Mouse (Mus musculus) left cerebral cortex, postnatal 36 days (tissue): ENCODE data around the gene Lgals1. TPM values are rescaled to one million over a fixed set of nuclear protein-coding genes. Genes with fewer than 3 reads are reported as not detected.
A peak's percentile ranks its signal among the peaks of the same experiment; 100 is the strongest.
"Not testable (repeated sequence)": the region's sequence is repeated elsewhere in the genome, so short reads cannot be mapped to it uniquely, and the experiment has no call there.

Experiments
- DNase-seq, 2 experiments: peaks; one replicate each; pipeline ENCODE4 v3.0.0; 2021 to 2022; ENCODE audit warnings: low spot score in 2 of 2, mixed read lengths in 1 of 2
- intact Hi-C: fragments of 180-260 bp; cut with DNase I; formaldehyde crosslinking; loops from one replicate; pipeline ENCODE4 v1.15.1; 2025
- total RNA-seq, 2 experiments: library from RNA; stranded (reverse); gene quantifications; 2 replicates each; pipeline ENCODE4 v1.2.3; 2021

The Lgals1 gene
- total RNA-seq, result 10 to 100 TPM; 19.3 to 25.0 TPM

DNA sequence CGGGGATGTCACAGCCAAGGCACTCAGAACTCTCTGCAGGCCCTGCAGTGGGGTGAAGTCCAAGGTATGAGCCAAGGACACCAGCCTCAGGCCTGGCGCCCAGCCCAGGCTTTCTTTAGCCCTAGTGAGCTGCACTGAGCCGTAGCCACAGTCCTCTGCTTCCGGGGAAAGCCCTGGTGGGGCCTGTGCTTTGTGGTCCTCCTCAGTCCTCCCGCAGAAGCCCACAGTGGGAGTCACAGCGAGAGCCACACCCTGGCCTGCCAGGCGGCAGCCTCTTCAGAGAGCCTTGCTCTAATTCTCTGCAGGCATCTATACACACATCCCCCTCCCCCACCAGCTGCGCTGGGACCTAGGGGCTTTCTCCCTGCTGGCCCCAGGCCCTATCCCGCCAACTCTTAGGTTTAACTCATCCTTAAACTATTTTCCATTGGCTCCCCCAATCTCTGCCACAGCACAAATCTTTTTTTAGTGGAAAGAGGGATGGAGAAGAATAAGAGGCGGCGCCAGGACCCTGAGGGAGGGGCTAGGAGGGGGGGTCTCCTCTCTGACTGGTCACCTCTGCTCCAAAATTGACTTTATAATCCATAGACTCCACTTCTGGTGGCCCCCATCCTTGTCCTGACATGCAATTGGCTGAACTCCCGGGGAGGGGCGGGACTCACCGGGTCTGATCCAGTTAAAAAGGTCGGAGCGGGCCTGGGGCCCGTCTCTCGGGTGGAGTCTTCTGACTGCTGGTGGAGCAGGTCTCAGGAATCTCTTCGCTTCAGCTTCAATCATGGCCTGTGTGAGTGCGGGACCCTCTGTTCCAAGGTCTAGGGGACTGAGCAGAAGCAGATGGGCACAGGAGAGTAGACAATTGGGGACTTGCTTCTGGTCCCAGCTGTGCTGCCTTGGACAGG lies at the start of gene Lgals1:
Lgals1 (plus strand) TSS at position 705 of the 899 bp plus-strand sequence.
- peak; percentile 23 to 47 for DNase-seq
- intact Hi-C loops, result no loop called here

DNA sequence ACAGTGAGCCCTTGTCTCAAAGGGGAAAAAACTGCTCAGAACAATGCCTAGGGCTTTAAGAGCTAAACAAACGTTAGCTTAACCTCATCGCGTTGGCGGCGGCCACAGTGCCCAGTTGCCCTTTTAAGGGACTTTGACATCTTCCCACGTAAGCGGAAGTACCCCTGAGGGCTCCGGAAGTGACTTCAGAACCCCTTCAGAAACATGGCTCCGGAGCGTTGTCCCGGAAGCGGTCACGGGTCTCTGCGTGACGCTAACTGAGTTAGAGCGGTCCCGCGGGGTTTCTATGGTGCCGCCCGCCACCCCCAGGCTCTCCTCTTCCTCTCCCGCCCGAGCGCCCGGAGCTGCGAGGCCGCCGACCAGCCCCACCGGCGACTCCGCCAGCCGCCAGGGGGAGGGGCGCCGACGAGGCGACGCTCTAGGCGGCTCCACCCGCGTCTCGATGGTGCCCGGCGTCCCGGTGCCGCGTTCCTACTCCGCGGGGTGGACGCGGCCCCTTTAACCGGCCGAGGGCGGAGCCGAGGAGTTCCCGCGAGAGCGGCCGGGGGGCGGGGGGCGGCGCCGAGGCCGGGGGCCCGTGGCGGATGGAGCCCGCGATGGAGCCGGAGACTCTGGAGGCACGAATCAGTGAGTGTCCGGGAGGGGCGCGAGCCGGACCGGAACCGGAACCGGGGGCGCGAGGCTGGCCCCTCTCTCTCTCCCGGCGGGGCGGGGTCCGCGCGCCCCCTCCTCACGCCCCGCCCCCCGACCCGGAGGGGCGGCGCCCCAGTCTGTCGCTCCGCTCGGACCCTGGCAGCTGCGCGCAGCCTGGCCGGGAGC lies 49.3 kb upstream of the Lgals1 start, which contains the start of gene Gga1:
Gga1 (plus strand) TSS at position 200 of the 819 bp plus-strand sequence.
- DNase-seq, result peak; percentile 95 to 97
- intact Hi-C loops, result no loop called here

DNA sequence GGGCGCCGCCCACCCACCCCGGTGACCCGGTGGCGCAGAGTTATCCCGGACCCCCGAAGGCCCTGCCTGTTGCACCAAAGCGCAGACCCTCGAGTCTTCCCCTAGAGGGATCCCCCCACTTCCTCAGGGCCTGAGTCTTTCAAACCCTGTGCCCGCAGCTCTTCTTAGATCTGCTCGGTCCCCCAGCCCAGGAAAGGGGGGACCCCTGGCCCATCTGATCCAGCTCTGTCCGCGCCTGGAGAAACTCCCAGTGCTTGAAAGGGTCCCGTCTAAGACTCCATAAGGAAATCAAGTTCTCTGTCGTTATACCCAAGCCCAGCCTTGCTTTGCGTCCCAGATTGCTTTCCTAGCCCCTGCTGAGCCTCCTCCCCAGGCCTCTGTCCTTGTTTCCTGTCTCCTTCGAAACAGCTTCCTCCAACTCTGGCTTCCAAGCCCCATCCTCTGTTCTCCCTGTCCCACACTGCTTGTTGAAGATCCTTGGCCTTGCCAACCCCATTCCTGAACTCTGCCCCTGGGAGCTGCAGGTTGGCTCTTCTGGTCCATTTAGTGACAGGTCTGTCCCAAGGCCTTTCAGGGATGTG lies 48.6 kb upstream of the Lgals1 start:
- no peak for DNase-seq
- intact Hi-C loops, result no loop called here

DNA sequence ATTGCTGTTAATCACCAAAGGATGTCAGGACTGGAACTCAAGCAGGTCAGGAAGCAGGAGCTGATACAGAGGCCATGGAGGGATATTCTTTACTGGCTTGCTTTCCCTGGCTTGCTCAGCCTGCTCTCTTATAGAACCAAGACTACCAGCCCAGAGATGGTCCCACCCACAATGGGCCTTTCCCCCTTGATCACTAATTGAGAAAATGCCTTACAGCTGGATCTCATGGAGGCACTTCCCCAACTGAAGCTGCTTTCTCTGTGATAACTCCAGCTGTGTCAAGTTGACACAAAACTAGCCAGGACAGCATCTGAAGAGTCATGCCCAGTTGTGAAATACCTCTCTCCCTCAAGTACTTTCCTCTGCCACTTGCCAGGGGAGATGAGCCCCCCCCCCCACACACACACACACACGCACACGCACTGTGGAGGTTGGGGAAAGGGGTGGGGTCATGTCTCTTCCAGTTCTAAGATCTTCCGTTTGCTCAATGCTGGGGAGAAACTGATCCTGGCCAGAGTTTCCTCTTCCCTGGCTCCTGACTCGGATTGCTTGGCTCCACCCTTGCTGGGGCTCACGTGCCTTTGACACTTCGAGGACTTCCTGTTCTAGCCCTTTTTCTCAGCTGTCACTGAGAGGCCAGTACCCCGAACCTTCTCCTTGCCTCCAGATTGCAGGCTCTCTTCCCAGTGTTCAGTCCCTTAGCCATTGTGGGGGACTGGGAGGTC lies 47.6 kb upstream of the Lgals1 start:
- DNase-seq, intact Hi-C loops: not testable (repeated sequence)

DNA sequence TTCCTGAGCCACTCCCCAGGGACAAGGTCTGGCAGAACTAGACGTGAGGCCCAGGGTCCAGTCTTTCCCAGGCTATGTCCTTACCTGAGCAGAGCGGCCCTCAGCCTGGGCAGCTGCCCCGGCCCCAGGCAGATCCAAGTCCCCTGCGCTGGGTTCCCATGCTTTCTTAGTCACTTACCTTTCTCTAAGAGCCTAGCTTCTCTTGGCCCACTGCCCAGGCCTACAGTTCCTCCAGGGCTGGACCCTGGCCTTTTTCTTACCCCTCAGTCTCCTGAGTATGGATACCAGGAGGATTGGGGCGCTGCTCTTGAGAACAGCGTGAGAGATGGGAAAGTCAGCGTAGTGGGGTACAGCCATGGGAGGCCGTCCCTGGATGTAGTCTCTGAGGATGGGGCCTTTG lies 46.1 kb upstream of the Lgals1 start:
- intact Hi-C loops, result no loop called here
- DNase-seq, result no peak

DNA sequence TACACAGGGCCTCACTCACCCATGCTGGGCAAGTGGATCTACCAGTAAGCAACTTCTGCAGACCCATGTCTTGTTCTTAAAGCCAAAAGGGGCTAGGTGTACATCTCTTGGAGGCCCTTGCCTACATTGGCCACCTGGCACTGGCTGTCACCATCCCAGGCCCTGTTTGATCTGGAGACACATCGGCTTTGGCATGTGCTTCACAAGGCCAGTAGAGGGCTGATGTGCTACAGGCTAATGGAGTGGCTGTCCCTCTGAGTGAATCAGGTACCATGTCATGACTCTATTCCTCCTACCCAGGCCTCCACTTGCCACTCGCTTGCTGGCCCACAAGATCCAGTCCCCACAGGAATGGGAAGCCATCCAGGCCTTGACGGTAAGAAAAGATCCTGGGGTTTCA lies 44.7 kb upstream of the Lgals1 start:
- DNase-seq, result no peak

DNA sequence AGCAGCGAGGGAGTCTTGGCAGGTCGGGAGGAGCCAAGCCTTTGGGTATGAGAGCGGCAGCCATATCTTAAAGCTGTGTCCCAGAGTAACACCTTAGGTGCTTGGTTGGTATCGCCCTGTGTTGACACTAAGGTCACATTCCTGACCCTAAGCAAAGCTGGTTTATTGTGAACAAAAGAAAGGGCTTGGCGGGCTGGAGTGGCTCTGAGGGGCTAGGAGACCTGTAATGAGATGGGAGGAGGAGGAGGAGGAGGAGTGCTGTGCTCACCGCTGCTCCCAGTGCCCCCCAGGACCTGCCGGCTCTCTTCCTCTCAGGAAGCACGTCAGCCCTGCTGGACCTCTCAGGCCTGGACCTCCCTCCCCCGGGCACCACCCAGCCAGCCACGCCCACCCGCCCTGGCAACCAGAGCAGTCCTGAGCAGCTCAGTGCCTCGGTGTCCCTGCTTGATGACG lies 37.1 kb upstream of the Lgals1 start:
- intact Hi-C loops, result no loop called here
- no peak for DNase-seq

More for the DNA sequence above, 44.7 kb upstream of the Lgals1 start:
- intact Hi-C loops, result no loop called here

DNA sequence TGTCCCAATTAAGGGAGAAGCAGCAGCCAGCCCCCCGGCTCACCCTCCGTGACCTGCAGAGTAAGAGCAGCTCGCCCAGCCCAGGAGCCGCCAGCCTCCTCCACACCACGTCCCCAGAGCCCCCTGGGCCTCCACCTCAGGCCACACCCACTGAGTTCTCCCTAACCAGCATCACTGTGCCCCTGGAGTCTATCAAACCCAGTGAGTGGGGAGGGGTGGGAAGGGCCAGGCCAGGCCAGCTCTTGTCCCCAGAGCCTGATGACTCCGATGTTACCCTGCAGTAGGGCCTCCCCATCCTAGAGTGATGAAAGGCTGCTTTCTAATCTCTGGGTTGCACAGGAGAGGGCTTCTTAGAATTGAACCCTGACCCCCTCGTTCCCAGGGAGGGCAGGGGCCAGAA lies 34.1 kb upstream of the Lgals1 start:
- DNase-seq, result no peak
- intact Hi-C loops, result no loop called here

DNA sequence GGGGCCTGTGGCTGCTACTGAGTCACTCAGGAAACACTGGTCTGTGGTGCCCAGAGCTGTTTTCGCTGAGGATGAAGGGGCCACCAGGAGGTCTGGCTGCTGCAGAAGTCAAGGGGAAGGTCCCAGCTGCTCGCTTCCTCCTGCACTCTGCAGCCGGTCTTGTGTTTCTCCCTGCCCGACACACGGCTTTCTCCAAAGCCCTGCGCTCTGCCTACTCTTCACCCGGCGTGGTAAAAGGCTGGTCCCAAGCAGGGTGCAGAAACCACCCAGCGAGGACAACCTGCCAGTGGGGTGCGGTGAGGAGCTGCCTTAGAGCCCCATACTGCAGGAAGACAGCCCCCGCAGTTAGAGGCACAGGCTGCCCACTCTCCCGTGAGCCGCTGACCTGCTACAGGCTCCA lies 31.8 kb upstream of the Lgals1 start:
- no peak for DNase-seq
- intact Hi-C loops, result no loop called here

DNA sequence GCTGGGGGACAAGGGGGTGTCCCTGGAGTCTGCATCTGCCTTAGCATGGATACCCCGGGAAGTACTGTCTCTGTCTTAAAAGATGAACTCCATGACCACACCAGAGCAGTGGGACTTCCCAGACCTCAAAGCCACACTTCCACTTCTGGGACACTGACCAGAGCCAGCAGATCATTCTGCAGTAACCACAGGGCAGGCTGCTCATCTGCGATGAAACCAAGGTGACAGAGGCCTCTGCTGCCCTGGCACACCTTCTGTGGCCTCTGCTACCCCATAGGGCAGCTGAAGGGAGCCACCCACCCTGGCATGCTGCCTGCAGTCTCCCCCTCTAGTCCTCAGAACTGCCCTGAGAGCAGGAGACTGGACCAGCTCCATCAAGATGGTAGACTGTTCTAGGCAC lies 30.8 kb upstream of the Lgals1 start:
- intact Hi-C loops, result no loop called here
- no peak for DNase-seq

DNA sequence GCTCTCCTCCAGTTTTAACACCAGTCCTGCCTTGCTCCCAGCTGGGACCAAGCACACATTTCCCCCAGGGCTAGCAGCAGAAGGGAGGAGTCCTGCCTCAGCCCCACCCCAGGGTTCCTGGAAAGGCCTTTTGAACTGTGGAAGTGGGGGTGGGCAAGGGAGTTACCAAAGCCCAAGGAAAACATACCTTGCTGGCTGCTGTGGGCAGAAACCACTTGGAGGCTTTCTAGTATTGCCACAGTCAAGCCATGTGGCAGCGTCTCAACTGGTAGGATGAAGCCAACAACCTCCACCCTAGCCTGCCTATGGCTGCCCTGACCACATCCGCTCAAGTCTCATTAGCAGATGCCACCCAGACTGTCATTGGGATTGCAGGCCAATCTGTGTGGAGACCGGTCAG lies 30.4 kb upstream of the Lgals1 start:
- DNase-seq, result no peak
- intact Hi-C loops, result no loop called here

DNA sequence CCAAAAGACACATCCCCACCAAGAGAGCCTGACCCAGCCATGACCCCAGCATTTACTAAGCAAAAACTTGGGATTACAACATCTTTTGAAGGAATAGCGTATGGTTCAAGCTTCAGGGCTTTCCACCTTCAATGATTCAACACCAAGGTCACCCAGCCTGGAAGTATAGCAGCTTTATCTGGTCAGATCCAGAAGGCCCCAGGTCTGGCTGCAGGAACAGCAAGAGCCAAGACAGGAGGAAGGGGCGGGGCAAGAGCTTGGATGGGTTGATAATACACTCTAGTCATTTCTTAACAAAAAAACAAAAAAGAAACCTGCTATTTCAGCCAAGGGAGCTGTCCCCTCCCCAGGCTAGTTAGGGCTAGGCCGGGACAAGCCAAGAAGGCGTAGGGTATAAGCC lies 29.0 kb upstream of the Lgals1 start:
- DNase-seq, result no peak
- intact Hi-C loops, result no loop called here

DNA sequence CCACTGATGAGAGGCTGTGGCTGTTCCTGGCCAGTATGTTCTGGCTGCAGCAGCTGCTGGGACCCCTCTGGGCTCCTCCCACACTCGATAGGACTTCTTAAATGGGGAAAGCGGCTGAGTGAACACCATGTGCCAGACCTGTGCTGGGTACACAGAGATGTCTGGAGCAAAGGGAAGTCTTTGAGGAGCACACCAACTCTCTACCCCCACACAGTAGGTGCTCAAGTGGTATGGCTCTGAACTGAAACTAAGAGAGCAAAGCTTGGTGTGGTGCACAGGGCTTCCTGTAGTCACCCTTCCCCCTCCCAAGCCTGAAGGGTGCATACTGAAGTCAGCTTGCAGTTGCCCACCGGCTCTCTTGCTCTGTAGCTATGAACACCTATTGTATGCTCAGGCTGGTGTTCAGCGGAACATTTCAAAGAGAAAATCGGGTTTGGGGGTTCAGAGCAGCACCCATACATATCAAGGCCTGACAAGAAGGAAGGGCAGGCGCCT lies 28.0 kb upstream of the Lgals1 start:
- intact Hi-C loops, result no loop called here

DNA sequence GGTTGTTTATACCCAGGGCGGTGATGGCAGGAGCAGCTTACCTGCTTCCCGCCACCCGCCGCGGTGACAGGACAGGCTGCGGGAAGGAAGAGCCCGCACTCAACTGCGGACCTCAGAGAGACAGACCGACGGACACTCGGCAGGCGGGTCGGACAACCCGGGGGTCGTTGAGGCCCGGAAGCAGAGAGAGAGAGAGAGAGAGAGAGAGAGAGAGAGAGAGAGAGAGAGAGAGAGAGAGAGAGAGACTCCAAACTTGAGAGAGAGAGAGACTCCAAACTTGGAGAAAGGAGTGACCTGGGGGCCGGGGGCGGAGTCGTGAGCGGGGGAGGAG lies 27.2 kb upstream of the Lgals1 start, which contains the start of gene Gm49510:
Gm49510 (plus strand) TSS at position 259 of the 331 bp plus-strand sequence.
- DNase-seq, result no peak
- intact Hi-C loops, result no loop called here

More for the DNA sequence above, 28.0 kb upstream of the Lgals1 start:
- no peak for DNase-seq

DNA sequence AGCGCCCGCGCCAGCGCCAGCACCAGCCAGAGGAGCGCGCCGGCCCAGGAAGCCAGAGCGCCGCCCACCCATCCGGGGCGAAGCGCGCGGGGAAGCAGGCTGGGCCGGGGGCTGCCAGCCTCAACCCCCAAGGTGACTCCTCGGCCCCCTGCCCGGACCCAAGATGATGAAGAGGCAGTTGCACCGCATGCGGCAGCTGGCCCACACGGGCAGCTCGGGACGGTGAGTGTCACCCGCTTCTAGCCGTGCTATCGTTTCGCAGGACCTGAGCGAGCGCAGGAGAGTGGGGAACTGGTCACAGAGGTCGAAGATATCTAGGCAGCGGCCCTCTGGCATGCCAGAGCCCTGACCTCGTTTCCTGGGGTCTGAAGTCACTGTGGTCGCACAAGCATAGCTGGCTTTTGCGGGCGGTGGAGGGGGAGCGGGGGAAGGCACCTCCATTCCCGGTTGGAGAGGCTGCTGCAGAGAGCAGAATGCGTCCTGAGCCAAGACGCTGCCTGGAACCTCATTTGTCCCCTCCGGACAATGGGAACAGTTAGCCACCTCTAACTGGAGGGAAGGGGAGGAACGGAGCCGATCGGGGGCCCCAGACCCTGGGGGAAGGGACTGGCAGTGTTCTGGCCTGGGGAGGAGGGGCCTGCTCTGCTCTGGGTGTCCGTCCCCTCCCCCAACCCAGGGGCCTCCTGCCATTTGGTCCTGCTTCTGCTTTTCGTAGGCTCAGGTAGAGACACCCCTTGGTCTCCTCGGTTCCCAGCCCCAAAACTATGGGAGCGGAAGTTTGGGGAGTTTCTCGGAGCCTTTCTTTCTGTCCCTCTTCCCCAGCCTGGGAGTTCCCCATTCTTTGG lies 26.6 kb upstream of the Lgals1 start, which contains the start of gene Sh3bp1:
Sh3bp1 (plus strand) TSS at position 29 of the 845 bp plus-strand sequence.
- intact Hi-C loops, result no loop called here
- peak; percentile 56 to 77 for DNase-seq

DNA sequence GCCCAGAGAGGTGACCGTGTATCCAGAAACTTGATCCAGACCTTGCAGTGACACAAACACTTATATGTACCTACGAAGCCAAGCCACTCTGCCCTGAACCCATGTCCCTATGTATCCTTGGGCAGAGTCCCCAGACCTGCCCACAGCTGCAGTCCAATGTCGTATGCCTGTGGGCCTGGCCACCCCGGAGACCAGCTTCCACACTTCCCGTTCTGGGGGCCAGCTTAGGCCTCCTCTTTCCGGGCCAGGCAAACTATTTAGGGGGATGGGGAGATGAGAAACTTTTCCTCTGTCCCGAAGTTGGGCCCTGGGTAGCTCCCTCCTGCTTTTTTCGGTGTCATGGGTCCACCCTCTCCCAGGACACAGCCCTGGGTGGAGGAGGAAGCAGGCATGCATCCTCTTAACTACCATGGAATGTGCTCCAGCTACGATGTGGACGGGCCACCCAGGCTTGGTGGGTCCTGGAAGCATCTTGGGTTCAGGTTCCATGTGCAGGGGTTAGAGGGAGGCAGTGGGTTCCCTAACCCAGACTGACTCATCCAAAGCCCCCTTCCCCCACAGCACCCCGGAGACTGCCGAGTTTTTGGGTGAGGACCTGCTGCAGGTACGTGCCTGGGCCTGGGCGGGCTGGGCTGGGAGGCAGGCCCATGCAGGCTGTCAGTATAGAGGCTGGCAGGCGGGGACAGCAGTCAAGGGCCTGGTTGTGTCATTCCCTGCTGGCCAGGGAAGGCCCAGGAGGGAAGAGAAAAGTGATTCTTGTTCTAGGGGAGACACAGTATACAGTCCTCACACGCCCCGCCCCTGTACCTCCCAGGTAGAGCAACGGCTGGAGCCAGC lies 25.7 kb upstream of the Lgals1 start:
- intact Hi-C loops, result no loop called here
- no peak for DNase-seq

DNA sequence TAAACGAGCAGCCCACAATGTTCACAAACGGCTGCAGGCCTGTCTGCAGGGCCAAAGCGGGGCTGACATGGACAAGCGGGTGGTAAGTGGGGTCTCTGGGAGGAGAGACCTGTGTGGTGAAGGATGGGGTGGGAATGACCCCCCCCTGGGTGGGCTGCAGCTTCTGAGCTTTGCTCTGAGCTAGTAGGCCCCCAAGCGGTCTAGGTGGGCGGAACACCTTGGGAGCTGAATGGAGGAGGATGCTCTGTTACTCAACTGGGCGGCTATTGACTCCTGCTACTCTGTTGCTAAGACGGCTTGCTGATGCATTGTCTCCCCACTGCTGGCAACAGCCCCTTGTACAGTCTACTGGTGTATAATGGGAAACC lies 25.1 kb upstream of the Lgals1 start:
- DNase-seq, result no peak
- intact Hi-C loops, result no loop called here

DNA sequence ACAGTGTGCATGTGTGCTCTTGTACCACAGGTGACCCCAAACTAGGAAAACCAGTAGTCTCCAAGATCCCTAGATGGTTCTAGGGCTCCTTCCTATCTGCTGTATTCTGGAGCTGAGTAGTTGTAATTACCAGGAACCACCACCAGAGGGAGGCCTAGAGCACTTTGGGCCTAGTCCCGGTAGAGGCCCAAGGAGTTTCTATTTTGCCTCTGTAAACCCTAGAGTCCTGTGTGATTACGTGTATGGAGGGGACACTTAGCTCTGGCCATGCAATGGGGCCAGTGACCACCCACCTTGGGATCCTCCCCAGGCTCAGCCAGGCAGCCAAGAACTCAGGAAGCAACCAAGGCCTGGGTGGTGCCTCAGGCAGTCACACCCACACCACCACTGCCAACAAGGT lies 23.3 kb upstream of the Lgals1 start:
- peak; percentile 62 to 75 for DNase-seq
- intact Hi-C loops, result no loop called here
